Mouse (Mus musculus): Measurements from ENCODE around the gene Arntl. TPM values are rescaled to one million over a fixed set of nuclear protein-coding genes. Genes with fewer than 3 reads are reported as not detected.

The Arntl gene
- polyA plus RNA-seq, 1 experiment from 2014 or later = 8.5 TPM

GRCm38 (mm10) chr7:113270991-113271390 lies 63.7 kb downstream of the Arntl start:
- Histone ChIP-seq H3K4me3 (no peak overlapping the region), H3K27me3 (no peaks in the 10 kb centered on the region), H3K36me3 (no peaks in the 10 kb centered on the region), H3K9ac (no peak overlapping the region), H3K4me2 (replicated peaks) (no peak overlapping the region), H3K27ac (no peak overlapping the region), H3K4me1 (no peaks in the 10 kb centered on the region), H3K9me3 (no peaks in the 10 kb centered on the region)
- ATAC-seq (ENCODE audit: insufficient number of reproducible peaks, insufficient read depth, low FRiP score, low TSS enrichment) = no peak
- WGBS = 78% methylated on average over 2 of the region's 2 CpGs

GRCm38 (mm10) chr7:113272338-113272997 lies 65.2 kb downstream of the Arntl start:
- no peaks in the 10 kb centered on the region for H3K9me3 ChIP-seq
- H3K4me3 ChIP-seq = no peak overlapping the region
- no peak overlapping the region for H3K27ac ChIP-seq
- ATAC-seq (ENCODE audit: insufficient number of reproducible peaks, insufficient read depth, low FRiP score, low TSS enrichment) = 0 out of 2 replicates have a peak, but pooled peaks have one; percentile 22
- no peak overlapping the region for H3K9ac ChIP-seq
- no peaks in the 10 kb centered on the region for H3K36me3 ChIP-seq
- no peaks in the 10 kb centered on the region for H3K27me3 ChIP-seq
- 67% methylated on average over 6 of the region's 6 CpGs for WGBS
- no peak overlapping the region for H3K4me2 ChIP-seq (replicated peaks)
- no peaks in the 10 kb centered on the region for H3K4me1 ChIP-seq

- H3K4me3 ChIP-seq = no peak overlapping the region
- 60% methylated on average over 2 of the region's 2 CpGs for WGBS
- no peak overlapping the region for H3K4me2 ChIP-seq (replicated peaks)
- no peaks in the 10 kb centered on the region for H3K27me3 ChIP-seq
- no peaks in the 10 kb centered on the region for H3K36me3 ChIP-seq
- no peak overlapping the region for H3K27ac ChIP-seq
- no peak for ATAC-seq (ENCODE audit: insufficient number of reproducible peaks, insufficient read depth, low FRiP score, low TSS enrichment)
- H3K9me3 ChIP-seq = no peaks in the 10 kb centered on the region
- H3K4me1 ChIP-seq = peaks cover 7% of the 10 kb centered on the region
- H3K9ac ChIP-seq = no peak overlapping the region
Observed at GRCm38 (mm10) chr7:113277245-113277644, 70.0 kb downstream of the Arntl start.

GRCm38 (mm10) chr7:113278493-113278892 lies 71.2 kb downstream of the Arntl start:
- Histone ChIP-seq H3K27ac (no peak overlapping the region), H3K4me3 (no peak overlapping the region), H3K9ac (no peak overlapping the region), H3K4me1 (peaks cover 7% of the 10 kb centered on the region), H3K9me3 (no peaks in the 10 kb centered on the region), H3K36me3 (peaks cover 5% of the 10 kb centered on the region; the same call in 1 of the 2 replicates), H3K27me3 (no peaks in the 10 kb centered on the region), H3K4me2 (replicated peaks) (no peak overlapping the region)
- ATAC-seq (ENCODE audit: insufficient number of reproducible peaks, insufficient read depth, low FRiP score, low TSS enrichment) = no peak
- 73% methylated on average over 4 of the region's 4 CpGs for WGBS

- H3K9ac ChIP-seq = no peak overlapping the region
- no peaks in the 10 kb centered on the region for H3K27me3 ChIP-seq
- peaks cover 6% of the 10 kb centered on the region; the same call in 1 of the 2 replicates for H3K36me3 ChIP-seq
- ATAC-seq (ENCODE audit: insufficient number of reproducible peaks, insufficient read depth, low FRiP score, low TSS enrichment) = no peak
- H3K27ac ChIP-seq = no peak overlapping the region
- H3K4me3 ChIP-seq = no peak overlapping the region
- WGBS = 62% methylated on average over 2 of the region's 2 CpGs
- H3K9me3 ChIP-seq = no peaks in the 10 kb centered on the region
- peaks cover 7% of the 10 kb centered on the region for H3K4me1 ChIP-seq
- H3K4me2 ChIP-seq (replicated peaks) = no peak overlapping the region
Observed at GRCm38 (mm10) chr7:113279246-113279645, 72.0 kb downstream of the Arntl start.

GRCm38 (mm10) chr7:113285405-113285804 lies 78.1 kb downstream of the Arntl start:
- Histone ChIP-seq H3K27ac (no peak overlapping the region), H3K27me3 (no peaks in the 10 kb centered on the region), H3K9ac (no peak overlapping the region), H3K4me2 (replicated peaks) (no peak overlapping the region), H3K9me3 (no peaks in the 10 kb centered on the region), H3K4me1 (peaks cover 2% of the 10 kb centered on the region; the same call in 1 of the 2 replicates), H3K4me3 (no peak overlapping the region), H3K36me3 (peaks cover 12% of the 10 kb centered on the region; the same call in 1 of the 2 replicates)
- ATAC-seq (ENCODE audit: insufficient number of reproducible peaks, insufficient read depth, low FRiP score, low TSS enrichment) = no peak
- WGBS = 86% methylated on average over 2 of the region's 2 CpGs

- no peak overlapping the region for H3K4me2 ChIP-seq (replicated peaks)
- no peaks in the 10 kb centered on the region for H3K27me3 ChIP-seq
- no peak for ATAC-seq (ENCODE audit: insufficient number of reproducible peaks, insufficient read depth, low FRiP score, low TSS enrichment)
- 74% methylated on average over 1 of the region's 1 CpGs for WGBS
- no peak overlapping the region for H3K9ac ChIP-seq
- no peaks in the 10 kb centered on the region for H3K4me1 ChIP-seq
- 0 out of 2 replicates have a peak, but pooled peaks cover 6% of the 10 kb centered on the region for H3K36me3 ChIP-seq
- no peaks in the 10 kb centered on the region for H3K9me3 ChIP-seq
- H3K27ac ChIP-seq = no peak overlapping the region
- H3K4me3 ChIP-seq = no peak overlapping the region
Observed at GRCm38 (mm10) chr7:113289211-113289610, 81.9 kb downstream of the Arntl start.

- Histone ChIP-seq H3K9ac (no peak overlapping the region), H3K4me1 (peaks cover 9% of the 10 kb centered on the region), H3K9me3 (no peaks in the 10 kb centered on the region), H3K27me3 (no peaks in the 10 kb centered on the region), H3K4me2 (replicated peaks) (no peak overlapping the region), H3K4me3 (no peak overlapping the region), H3K36me3 (0 out of 2 replicates have a peak, but pooled peaks cover 6% of the 10 kb centered on the region), H3K27ac (no peak overlapping the region)
- WGBS = 79% methylated on average over 5 of the region's 5 CpGs
- no peak for ATAC-seq (ENCODE audit: insufficient number of reproducible peaks, insufficient read depth, low FRiP score, low TSS enrichment)
Observed at GRCm38 (mm10) chr7:113291741-113292140, 84.5 kb downstream of the Arntl start.

- 0 out of 2 replicates have a peak, but pooled peaks cover 6% of the 10 kb centered on the region for H3K36me3 ChIP-seq
- no peak overlapping the region for H3K4me3 ChIP-seq
- H3K27me3 ChIP-seq = no peaks in the 10 kb centered on the region
- H3K9me3 ChIP-seq = no peaks in the 10 kb centered on the region
- H3K4me2 ChIP-seq (replicated peaks) = no peak overlapping the region
- 69% methylated on average over 4 of the region's 4 CpGs for WGBS
- H3K4me1 ChIP-seq = peaks cover 9% of the 10 kb centered on the region
- no peak overlapping the region for H3K9ac ChIP-seq
- no peak overlapping the region for H3K27ac ChIP-seq
- no peak for ATAC-seq (ENCODE audit: insufficient number of reproducible peaks, insufficient read depth, low FRiP score, low TSS enrichment)
Observed at GRCm38 (mm10) chr7:113292193-113292592, 84.9 kb downstream of the Arntl start.

GRCm38 (mm10) chr7:113294598-113294997 lies 87.3 kb downstream of the Arntl start:
- 82% methylated on average over 6 of the region's 6 CpGs for WGBS
- no peaks in the 10 kb centered on the region for H3K36me3 ChIP-seq
- no peaks in the 10 kb centered on the region for H3K27me3 ChIP-seq
- H3K4me1 ChIP-seq = peaks cover 9% of the 10 kb centered on the region
- H3K27ac ChIP-seq = no peak overlapping the region
- H3K4me3 ChIP-seq = no peak overlapping the region
- H3K9me3 ChIP-seq = no peaks in the 10 kb centered on the region
- no peak overlapping the region for H3K4me2 ChIP-seq (replicated peaks)
- no peak overlapping the region for H3K9ac ChIP-seq
- ATAC-seq (ENCODE audit: insufficient number of reproducible peaks, insufficient read depth, low FRiP score, low TSS enrichment) = no peak

- 0 out of 2 replicates have a peak, but pooled peaks have one; percentile 31 for ATAC-seq (ENCODE audit: insufficient number of reproducible peaks, insufficient read depth, low FRiP score, low TSS enrichment)
- no peak overlapping the region for H3K27ac ChIP-seq
- H3K36me3 ChIP-seq = no peaks in the 10 kb centered on the region
- no peak overlapping the region for H3K4me3 ChIP-seq
- H3K9ac ChIP-seq = no peak overlapping the region
- WGBS = 11% methylated on average over 17 of the region's 17 CpGs
- no peaks in the 10 kb centered on the region for H3K27me3 ChIP-seq
- H3K4me2 ChIP-seq (replicated peaks) = peak overlapping the region; percentile 24
- H3K4me1 ChIP-seq = peaks cover 9% of the 10 kb centered on the region
- no peaks in the 10 kb centered on the region for H3K9me3 ChIP-seq
Observed at GRCm38 (mm10) chr7:113295077-113295890, 88.0 kb downstream of the Arntl start.

- Histone ChIP-seq H3K27ac (no peak overlapping the region), H3K4me1 (peaks cover 9% of the 10 kb centered on the region), H3K4me3 (no peak overlapping the region), H3K27me3 (no peaks in the 10 kb centered on the region), H3K36me3 (no peaks in the 10 kb centered on the region), H3K9ac (no peak overlapping the region), H3K4me2 (replicated peaks) (no peak overlapping the region), H3K9me3 (no peaks in the 10 kb centered on the region)
- WGBS = 84% methylated on average over 4 of the region's 4 CpGs
- ATAC-seq (ENCODE audit: insufficient number of reproducible peaks, insufficient read depth, low FRiP score, low TSS enrichment) = no peak
Observed at GRCm38 (mm10) chr7:113297813-113298212, 90.5 kb downstream of the Arntl start.

Measured in embryonic facial prominence, embryonic 12.5 days (tissue).